Mouse (Mus musculus) embryonic facial prominence, embryonic 11.5 days (tissue): ENCODE results near the gene Gli2. TPM values are rescaled to one million over a fixed set of nuclear protein-coding genes. Genes with fewer than 3 reads are reported as not detected.
A peak's percentile ranks its signal among the peaks of the same experiment; 100 is the strongest.

Experiments used
- ATAC-seq: fragments of 200-750 bp; cut with Nextera tagmentation; replicated peaks from 2 replicates; pipeline ENCODE4 v1.8.0; 2017; ENCODE audit warnings: low read depth; ENCODE audit not compliant: insufficient number of reproducible peaks, low FRiP score, low TSS enrichment
- DNase-seq: peaks from one replicate; pipeline ENCODE4 v3.0.0-alpha.2; 2015; ENCODE audit warnings: low spot score
- H3K27ac ChIP-seq: fragments of 300-500 bp; sonication (generic); replicated peaks from 2 replicates; pipeline ENCODE4 v1.5.1; 2014; ENCODE audit warnings: mild to moderate bottlenecking, low read depth, low read length, control low read depth
- H3K27me3 ChIP-seq: fragments of 300-500 bp; sonication (generic); 2 replicates; pipeline ENCODE4 v1.6.1; 2014; ENCODE audit warnings: mild to moderate bottlenecking, low read length, moderate library complexity, mixed read lengths; ENCODE audit not compliant: control insufficient read depth, insufficient read depth
- H3K36me3 ChIP-seq: fragments of 300-500 bp; sonication (generic); replicated peaks from 2 replicates; pipeline ENCODE4 v1.6.1; 2014; ENCODE audit warnings: low read depth, mild to moderate bottlenecking, low read length, moderate library complexity, mixed read lengths; ENCODE audit not compliant: control insufficient read depth, insufficient read depth
- H3K4me1 ChIP-seq: fragments of 300-500 bp; sonication (generic); 2 replicates; pipeline ENCODE4 v1.6.1; 2014; ENCODE audit warnings: low read length, mixed read lengths; ENCODE audit not compliant: control insufficient read depth, insufficient read depth
- H3K4me2 ChIP-seq: fragments of 300-500 bp; sonication (generic); 2 replicates; pipeline ENCODE4 v1.6.1; 2014; ENCODE audit warnings: low read depth, mild to moderate bottlenecking, control low read depth, low read length, moderate library complexity
- H3K4me3 ChIP-seq: fragments of 300-500 bp; sonication (generic); 2 replicates; pipeline ENCODE4 v1.5.1; 2014; ENCODE audit warnings: low read depth, low read length, control low read depth
- H3K9ac ChIP-seq: fragments of 300-500 bp; sonication (generic); replicated peaks from 2 replicates; pipeline ENCODE4 v1.6.1; 2014; ENCODE audit warnings: mild to moderate bottlenecking, control low read depth, low read length
- H3K9me3 ChIP-seq: fragments of 300-500 bp; sonication (generic); replicated peaks from 2 replicates; pipeline ENCODE4 v1.6.1; 2016; ENCODE audit warnings: mild to moderate bottlenecking, low read length, inconsistent platforms, mixed read lengths; ENCODE audit not compliant: control insufficient read depth
- WGBS: fragments of 180-500 bp; shearing (Covaris S2); extraction: QIAGEN DNeasy Blood & Tissue Kit; methylation state at CpG from one replicate; pipeline ENCODE4 v1.1.7; 2014; 5-methylcytosine and 5-hydroxymethylcytosine counted together
- polyA plus RNA-seq: library from polyadenylated mRNA; unstranded; fragments of >200 nt; fragmentation: Nextera tagmentation; extraction: Ambion mirVana; gene quantifications from 2 replicates; pipeline ENCODE4 v1.2.1, GENCODE M21; 2014

Gli2 gene
- polyA plus RNA-seq, 1 experiment from 2014 or later: 13.3 TPM

DNA sequence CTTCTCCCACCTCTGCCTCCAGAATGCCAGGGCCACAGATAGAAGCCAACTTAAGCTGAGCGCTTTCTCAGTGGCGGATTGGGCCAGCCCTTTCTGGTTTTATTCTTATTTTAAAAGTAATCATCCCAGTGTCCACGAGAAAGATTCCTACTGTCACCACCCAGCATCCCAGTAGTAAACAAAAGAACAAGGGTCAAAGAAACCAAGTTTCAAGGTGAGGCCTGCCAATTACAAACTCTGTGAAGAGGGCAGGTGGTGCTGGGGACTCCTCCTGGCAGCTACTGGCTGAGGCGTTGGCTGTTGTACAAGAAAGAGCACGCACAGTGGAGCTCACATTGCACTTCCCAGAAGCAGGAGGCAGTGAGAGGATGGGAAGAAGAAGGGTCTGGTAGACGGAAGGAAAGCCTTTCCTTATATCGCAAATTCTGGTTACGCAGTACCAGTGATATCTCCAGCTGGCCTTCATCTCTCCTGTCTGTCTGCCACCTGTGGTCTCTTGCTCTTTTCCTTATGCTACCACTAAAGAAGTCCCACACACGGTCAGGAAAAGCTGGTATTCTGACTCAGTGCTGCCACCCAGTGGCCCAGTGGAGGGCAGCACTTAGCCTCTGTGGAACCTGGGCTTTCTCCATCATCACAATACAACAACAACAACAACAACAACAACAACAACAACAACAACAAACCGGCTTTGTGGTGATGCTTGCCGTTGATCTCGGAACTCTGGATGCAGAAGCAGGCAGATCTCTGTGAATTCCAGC, 29.0 kb upstream of the Gli2 start:
- Histone ChIP-seq H3K27ac (no peak overlapping the region), H3K4me2 (no peak overlapping the region), H3K36me3 (no peaks in the 10 kb centered on the region), H3K4me3 (no peak overlapping the region), H3K9ac (no peak overlapping the region), H3K9me3 (no peaks in the 10 kb centered on the region), H3K27me3 (no peaks in the 10 kb centered on the region), H3K4me1 (no peaks in the 10 kb centered on the region; the same call in 1 of the 2 replicates)
- WGBS: 39% methylated on average over 12 of the region's 12 CpGs
- DNase-seq (peak; percentile 81), ATAC-seq (peak; percentile 46; the same call in 1 of the 2 replicates)

DNA sequence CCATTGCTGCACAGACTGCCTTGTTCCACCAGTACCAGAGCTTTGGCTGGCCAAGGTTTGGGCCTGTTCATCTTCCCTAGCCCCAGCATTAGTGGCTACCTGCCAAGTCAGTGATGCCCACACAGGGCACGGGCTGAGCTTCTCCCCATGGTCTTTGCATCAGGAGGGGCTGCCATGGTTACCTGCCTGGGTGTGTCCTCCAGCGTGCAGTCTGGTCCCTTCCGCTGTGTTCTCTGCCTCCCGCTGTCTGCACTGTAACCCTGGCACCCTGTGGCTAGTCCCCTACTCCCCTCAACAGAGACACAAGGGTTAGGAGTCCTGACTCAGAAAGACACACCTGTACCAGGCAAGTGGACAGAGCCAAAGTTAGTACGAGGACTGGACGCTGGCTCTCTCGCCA, 24.5 kb upstream of the Gli2 start:
- no peaks in the 10 kb centered on the region; the same call in 1 of the 2 replicates for H3K4me1 ChIP-seq
- no peaks in the 10 kb centered on the region for H3K36me3 ChIP-seq
- 88% methylated on average over 7 of the region's 7 CpGs for WGBS
- H3K27me3 ChIP-seq: no peaks in the 10 kb centered on the region
- H3K9me3 ChIP-seq: no peaks in the 10 kb centered on the region
- DNase-seq: no peak
- H3K4me2 ChIP-seq: no peak overlapping the region
- H3K27ac ChIP-seq: no peak overlapping the region
- no peak overlapping the region for H3K4me3 ChIP-seq
- no peak overlapping the region for H3K9ac ChIP-seq
- 0 out of 2 replicates have a peak, but pooled peaks have one; percentile 36 for ATAC-seq

DNA sequence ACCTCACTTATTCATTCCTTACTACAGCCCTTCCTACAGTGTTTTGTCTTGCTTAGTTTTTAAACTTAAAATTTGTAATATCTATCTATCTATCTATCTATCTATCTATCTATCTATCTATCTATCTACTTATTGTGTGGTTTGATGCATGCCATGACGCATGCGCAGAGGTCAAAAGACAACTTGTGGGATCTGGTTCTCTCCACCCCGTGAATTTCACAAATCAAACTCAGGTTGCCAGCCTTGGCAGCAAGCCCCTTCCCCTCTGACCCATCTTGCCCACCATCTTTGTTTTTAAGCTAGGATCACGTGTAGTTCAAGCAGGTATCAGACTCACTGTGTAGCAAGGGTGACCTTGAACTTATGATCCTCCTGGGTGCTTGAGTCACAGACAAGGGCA, 22.9 kb upstream of the Gli2 start:
- no peaks in the 10 kb centered on the region; the same call in 1 of the 2 replicates for H3K4me1 ChIP-seq
- ATAC-seq (no peak), DNase-seq (no peak)
- H3K9ac ChIP-seq: no peak overlapping the region
- 82% methylated on average over 4 of the region's 4 CpGs for WGBS
- H3K36me3 ChIP-seq: no peaks in the 10 kb centered on the region
- H3K27me3 ChIP-seq: no peaks in the 10 kb centered on the region
- H3K9me3 ChIP-seq: no peaks in the 10 kb centered on the region
- no peak overlapping the region for H3K4me2 ChIP-seq
- no peak overlapping the region for H3K27ac ChIP-seq
- H3K4me3 ChIP-seq: no peak overlapping the region

DNA sequence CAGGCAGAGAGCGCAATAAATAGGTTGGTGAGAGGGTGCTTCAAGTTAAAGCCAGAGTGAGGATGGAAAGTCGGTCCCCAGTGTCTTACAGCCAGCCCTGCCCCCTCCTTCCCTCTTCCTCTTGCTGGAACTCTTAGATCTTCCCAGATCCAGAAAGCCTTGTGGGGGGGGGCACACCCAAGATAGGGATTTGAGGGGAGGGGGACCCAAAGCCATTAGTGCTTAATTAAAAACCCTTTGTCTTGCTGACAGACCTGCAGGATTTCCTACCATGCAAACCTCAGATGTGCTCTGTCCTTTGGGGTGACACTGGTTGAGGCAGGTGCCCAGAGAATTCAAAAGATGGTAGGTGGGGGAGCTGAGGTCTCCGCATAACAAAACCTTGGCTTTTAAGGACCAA, 22.5 kb upstream of the Gli2 start:
- Histone ChIP-seq H3K4me2 (no peak overlapping the region), H3K9ac (no peak overlapping the region), H3K4me3 (no peak overlapping the region), H3K4me1 (no peaks in the 10 kb centered on the region; the same call in 1 of the 2 replicates), H3K27me3 (no peaks in the 10 kb centered on the region), H3K27ac (no peak overlapping the region), H3K9me3 (no peaks in the 10 kb centered on the region), H3K36me3 (no peaks in the 10 kb centered on the region)
- 48% methylated on average over 3 of the region's 3 CpGs for WGBS
- no peak for DNase-seq
- no peak for ATAC-seq

DNA sequence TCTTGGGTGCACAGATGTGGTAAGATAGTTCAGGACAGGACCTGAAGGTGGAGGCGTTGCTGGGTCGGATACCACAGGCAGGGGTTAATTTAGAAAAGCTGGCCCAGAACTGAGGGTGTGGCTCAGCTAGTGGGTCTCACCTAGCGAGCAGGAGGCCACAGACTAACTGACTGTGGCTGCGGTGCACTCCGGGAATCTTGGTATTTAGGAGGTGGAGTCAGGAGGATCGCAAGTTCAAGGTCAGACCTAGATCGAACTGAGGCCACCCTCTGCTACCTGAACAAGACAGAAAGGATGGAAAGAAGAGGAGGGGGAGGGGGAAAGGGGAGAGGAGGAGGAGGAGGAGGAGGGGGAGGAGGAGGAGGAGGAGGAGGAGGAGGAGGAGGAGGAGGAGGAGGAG, 22.1 kb upstream of the Gli2 start:
- Histone ChIP-seq H3K4me1 (no peaks in the 10 kb centered on the region; the same call in 1 of the 2 replicates), H3K9me3 (no peaks in the 10 kb centered on the region), H3K27ac (no peak overlapping the region), H3K27me3 (no peaks in the 10 kb centered on the region), H3K4me3 (no peak overlapping the region), H3K36me3 (no peaks in the 10 kb centered on the region), H3K4me2 (no peak overlapping the region), H3K9ac (no peak overlapping the region)
- DNase-seq (no peak), ATAC-seq (no peak)
- 38% methylated on average over 6 of the region's 7 CpGs for WGBS

DNA sequence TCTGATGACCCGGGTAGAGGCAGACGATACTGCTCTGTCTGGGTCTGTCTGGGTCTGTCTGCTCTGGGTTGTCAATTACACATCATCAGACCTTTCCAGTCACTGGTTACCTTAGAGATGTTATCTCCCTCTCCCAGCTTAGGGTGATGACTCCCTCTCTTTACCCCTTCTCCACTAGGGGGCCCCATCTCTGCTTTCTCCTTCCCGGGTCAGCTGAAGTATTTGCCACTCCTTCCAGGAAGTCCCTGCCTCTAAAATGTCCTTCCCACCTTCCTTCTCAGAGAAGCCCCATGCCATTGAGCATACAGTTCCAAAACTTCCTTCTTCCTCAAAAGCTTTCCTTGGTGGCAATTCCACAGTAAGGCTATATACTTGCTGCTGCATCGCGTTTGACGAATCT, 21.5 kb upstream of the Gli2 start:
- H3K4me3 ChIP-seq: no peak overlapping the region
- ATAC-seq (no peak), DNase-seq (no peak)
- H3K4me2 ChIP-seq: no peak overlapping the region
- no peaks in the 10 kb centered on the region for H3K9me3 ChIP-seq
- WGBS: 74% methylated on average over 6 of the region's 6 CpGs
- H3K9ac ChIP-seq: no peak overlapping the region
- no peaks in the 10 kb centered on the region for H3K36me3 ChIP-seq
- no peaks in the 10 kb centered on the region for H3K27me3 ChIP-seq
- H3K4me1 ChIP-seq: no peaks in the 10 kb centered on the region; the same call in 1 of the 2 replicates
- no peak overlapping the region for H3K27ac ChIP-seq

DNA sequence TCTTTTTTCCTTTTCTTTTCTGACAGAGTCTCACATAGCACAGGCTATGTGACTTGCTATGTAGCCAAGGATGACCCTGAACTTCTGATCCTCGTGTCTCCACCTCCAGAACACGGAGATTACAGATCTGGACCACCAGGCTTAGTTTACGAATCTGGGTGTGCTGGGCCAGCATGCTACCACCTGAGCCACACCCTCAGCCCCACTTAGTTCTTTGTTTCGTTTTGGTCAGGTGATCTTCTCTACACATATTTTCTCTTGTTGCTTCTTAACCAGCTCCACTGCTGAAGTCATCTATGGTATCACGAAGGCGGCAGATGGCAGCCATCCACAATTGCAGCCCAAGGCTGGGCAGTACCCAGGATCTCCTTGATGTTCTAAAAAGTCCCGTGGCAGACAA, 20.5 kb upstream of the Gli2 start:
- Histone ChIP-seq H3K4me2 (no peak overlapping the region), H3K9ac (no peak overlapping the region), H3K36me3 (no peaks in the 10 kb centered on the region), H3K4me3 (no peak overlapping the region), H3K27ac (no peak overlapping the region), H3K4me1 (no peaks in the 10 kb centered on the region; the same call in 1 of the 2 replicates), H3K9me3 (no peaks in the 10 kb centered on the region), H3K27me3 (no peaks in the 10 kb centered on the region)
- ATAC-seq (no peak), DNase-seq (no peak)
- WGBS: 91% methylated on average over 7 of the region's 7 CpGs

DNA sequence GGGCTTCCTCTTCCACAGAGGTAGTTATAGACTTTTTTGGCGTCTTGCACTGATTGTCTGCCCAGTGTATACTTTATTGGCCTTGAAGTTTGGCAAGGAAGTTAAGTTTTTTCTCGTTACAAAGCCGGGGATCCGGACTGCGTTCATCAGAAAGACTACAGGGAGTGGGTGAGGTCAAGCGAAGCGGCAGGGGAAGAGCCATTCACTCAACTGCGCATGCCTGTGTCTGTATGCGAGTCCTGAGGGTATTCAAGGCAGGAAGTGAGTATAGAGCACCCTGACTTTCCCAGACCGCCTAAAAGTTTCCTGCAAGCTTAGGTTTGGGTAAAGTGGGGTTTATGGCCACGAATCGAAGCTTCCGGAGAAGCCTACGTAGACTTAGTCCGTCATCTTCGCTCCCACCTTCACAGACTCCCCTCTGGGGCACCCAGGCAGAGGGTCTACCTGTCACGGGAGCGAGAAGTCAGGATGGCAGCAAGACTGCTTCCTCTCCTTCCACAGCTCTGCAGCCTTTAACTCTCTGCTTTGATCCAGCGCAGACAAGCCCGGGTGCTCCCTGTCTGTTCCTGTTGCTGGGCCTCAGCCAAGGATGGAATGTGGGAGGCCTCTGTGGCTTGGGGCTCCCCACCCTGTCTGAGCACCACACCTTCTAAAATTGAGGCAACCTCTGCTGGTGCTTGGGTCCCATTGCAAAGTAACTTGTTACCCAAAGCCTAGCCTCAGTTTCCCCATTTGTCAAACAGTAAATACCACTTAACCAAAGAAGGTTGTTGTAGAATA, 11.7 kb upstream of the Gli2 start:
- no peak overlapping the region for H3K27ac ChIP-seq
- no peaks in the 10 kb centered on the region for H3K4me1 ChIP-seq
- 76% methylated on average over 20 of the region's 20 CpGs for WGBS
- H3K9me3 ChIP-seq: no peaks in the 10 kb centered on the region
- no peak overlapping the region for H3K9ac ChIP-seq
- ATAC-seq: no peak
- no peak overlapping the region for H3K4me3 ChIP-seq
- H3K4me2 ChIP-seq: no peak overlapping the region
- no peak for DNase-seq
- no peaks in the 10 kb centered on the region for H3K27me3 ChIP-seq
- H3K36me3 ChIP-seq: no peaks in the 10 kb centered on the region
